Mouse (Mus musculus): ENCODE data around the gene Immp2l. TPM values are rescaled to one million over a fixed set of nuclear protein-coding genes. Genes with fewer than 3 reads are reported as not detected.

Gene Immp2l
- total RNA-seq, 2 experiments from 2014 or later, result 6.3 to 9.6 TPM

- DNase-seq, result no peak
These were observed 161.6 kb downstream of the Immp2l start for GRCm38 (mm10) chr12:41185509-41185908.

- DNase-seq, result no peak
These were observed 168.9 kb downstream of the Immp2l start for GRCm38 (mm10) chr12:41192829-41193228.

- no peak for DNase-seq
These were observed 172.5 kb downstream of the Immp2l start for GRCm38 (mm10) chr12:41196374-41196773.

GRCm38 (mm10) chr12:41215186-41215585 is 191.3 kb downstream of the Immp2l start:
- DNase-seq, result no peak

DNA sequence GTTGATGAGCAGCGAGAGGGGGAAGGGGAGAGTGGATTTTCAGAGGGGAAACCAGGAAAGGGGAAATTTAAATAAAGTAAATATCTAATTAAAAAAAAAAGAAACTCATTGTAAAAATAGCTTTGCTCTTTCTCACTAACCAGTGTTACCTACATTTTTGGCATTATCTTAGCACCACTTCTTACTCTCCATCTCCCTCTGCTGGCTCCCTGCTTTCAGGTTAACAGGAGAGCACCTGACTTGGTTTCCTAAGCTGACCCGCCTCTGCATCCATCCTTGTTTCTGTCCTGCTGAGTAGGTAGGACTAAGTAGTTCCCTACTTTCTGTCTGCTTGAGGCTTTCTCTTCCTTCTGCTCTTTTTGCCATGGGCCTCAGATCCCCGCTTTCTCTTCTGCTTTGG is 198.0 kb downstream of the Immp2l start:
- no peak for DNase-seq

DNA sequence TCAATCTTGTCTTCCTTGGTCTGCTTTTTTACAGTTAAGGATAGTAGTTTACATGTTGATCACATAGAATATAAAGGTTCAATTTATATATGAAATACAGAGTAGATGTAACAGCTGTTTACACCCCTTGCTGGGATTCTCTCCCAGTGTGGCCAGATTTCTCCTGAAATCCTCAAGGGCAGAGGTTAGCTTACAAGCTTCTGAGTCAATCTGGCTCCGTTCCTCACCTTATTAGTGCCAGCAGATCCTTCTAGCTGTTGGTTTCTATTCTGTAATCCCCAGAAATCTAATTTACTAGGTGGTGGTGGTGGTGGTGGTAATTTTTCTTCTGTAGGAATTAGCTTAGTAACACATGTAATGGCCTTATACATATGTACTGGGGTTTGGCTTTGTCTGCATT is 199.8 kb downstream of the Immp2l start:
- no peak for DNase-seq

DNA sequence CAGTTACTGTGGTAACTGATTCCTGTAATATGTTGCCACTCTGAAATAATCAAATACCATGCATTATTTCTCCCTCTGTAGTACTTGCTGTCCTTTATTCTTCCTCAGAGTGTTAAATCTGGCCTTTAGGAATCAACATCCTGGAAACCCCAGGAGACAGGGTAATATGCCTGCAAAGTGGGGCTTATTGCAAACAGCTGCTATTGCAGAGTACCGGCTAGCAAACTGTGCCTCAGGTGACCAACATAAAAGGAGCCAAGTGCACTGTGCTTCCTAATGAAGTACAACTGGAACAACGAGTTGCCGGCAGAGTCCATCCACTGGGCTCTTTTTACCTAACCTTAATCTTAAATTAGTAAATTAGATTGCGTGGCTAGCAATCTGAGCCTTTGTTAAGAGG is 200.6 kb downstream of the Immp2l start:
- DNase-seq, result no peak

DNA sequence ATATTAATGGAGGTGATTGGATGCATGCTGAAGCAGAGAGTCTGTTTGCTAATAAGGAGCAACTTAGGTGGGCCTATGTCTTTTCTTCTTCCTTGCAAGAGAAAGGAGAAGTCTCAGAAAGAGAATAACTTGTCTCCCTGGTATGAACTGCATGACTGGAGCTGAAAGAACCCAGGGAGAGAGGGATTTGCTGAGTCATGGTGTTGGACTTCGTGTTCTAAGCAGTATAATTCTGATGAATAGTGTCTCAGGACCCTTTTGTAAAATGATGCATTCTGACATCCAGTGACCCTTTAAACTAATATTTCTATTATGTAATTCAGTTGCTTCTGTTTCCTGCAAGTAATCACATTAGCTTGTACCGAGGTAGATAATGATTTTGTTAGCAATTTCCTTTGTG is 208.1 kb downstream of the Immp2l start:
- DNase-seq, result no peak

GRCm38 (mm10) chr12:41237880-41238279 is 214.0 kb downstream of the Immp2l start:
- no peak for DNase-seq

DNA sequence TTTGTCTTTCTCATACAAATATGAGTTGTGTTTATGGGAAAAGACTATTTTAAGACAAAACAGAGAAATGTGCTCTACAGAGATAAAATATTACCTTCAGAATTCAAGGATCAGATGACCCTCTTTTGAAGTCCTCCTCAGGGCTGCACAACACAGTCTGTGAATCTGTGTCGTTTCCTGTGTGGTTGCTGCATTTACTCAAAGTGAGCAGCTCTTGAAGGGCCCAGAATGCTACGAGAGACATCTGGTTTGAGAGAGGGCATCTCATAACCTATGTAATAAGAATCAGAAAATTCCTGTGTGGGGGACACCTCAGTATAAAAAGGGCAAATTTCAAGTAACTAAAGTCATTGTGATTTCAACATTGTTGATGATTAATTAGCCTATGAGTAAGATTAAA is 217.3 kb downstream of the Immp2l start:
- DNase-seq, result no peak

DNA sequence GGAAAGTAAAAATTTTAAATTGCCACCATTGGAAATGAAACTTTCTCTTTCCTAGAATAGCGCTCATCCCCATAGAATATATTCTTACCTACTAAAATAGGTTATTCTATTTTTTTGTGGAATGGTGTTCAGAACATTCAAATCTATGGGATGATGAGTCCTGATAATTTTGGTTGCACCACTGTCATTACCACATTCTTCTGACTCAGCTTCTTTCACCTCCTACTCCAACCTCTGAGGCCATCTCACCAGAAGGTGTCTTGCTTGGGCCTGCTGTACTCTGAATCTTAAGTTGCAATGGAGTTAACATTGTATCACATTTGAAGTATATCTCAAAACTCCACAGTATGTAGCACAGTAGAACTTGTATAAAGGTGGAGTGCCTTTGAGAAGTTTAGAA is 224.4 kb downstream of the Immp2l start:
- DNase-seq, result no peak

- DNase-seq, result no peak
These were observed 226.2 kb downstream of the Immp2l start for GRCm38 (mm10) chr12:41250123-41250522.

DNA sequence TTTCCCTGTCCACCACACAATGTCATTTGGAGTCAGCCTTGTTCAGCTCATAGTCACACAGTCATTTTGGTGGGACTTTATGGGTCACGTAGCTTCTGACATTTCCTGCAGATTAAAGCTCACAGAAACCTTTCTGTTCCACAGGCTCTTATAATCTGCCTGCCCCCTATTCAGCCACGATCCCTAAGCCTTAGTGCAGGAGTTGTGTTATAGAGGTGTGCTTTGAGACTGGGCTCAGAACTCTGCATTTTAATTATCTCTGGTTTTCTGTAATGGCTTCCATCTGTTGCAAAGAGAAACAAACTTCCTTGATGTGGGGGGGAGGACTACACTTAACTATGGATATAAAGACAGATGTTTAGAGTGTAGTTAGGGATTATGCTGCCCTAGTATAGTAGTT is 234.0 kb downstream of the Immp2l start:
- DNase-seq, result no peak

DNA sequence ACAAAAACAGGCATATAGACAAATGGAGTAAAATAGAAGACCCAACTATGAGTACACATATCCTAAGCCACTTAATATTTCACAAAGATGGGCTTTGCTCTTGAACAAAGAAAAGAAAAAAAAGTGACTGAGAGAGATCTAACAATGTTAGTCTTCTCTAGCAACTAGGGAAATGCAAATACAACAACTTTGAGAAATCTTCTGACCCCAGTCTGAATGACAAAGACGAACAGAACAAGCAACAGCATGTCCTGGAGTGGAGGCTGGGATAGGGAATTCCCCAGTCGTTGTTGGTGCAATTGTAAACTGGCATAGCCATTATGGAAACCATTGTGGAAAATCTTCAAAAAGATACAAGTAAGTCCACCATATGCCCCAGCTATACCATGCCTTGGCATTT is 235.7 kb downstream of the Immp2l start:
- DNase-seq, result no peak

GRCm38 (mm10) chr12:41274136-41274535 is 250.2 kb downstream of the Immp2l start:
- DNase-seq, result no peak

DNA sequence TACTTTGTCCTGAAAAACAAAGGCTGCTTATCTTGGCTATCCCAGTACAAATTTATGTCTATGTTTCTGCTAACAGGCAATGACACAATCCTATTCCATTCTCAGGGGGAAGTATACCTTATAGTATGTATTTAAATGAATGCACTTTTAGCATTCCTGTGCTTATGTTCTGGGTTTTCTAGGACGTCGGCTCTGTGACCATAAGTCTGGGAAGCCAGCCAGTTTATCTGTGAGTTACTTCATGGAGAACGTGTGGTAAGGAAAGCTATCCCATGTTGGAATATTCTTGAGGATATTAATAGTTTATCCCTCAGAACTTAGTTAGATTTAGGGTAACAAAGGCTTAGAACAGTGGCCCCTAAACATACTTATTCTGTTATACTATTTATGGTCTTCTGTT is 251.5 kb downstream of the Immp2l start:
- no peak for DNase-seq

DNA sequence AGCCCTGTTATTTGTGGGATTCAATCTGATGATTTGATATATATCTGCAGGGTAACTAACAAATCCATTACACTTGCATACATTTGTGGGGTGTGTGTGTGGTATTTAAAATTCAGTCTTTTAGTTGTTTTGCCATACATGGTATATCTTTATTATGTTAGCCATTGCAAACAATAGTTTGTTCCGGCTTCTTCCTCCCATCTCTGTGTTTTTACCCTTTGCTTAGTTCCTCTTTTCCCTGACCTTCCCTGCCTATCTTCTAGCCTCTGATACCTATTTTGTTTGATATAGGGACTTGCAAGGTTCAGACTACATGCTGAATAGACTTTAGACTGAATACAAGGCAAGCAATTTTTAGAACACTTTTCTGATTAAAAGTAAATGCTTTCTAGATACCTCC is 254.0 kb downstream of the Immp2l start:
- no peak for DNase-seq

DNA sequence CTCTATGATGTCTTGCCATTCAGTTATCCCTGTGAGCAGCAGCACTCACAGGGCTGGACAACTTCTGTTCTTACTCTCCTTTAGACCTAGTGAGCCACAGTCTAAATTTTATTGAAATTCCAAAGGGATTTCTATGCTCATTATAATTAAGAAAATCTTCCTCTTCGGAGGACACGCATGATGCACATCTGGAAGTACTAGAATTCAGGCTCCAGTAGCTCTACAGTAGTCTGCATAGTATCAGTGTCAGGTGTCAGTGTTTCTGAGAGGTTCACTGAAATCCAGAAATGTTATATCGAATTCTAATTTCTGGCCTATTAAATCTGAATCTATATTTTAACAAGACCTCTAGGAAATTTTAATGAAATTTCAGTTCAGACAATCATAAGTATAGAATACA is 265.2 kb downstream of the Immp2l start:
- no peak for DNase-seq

DNA sequence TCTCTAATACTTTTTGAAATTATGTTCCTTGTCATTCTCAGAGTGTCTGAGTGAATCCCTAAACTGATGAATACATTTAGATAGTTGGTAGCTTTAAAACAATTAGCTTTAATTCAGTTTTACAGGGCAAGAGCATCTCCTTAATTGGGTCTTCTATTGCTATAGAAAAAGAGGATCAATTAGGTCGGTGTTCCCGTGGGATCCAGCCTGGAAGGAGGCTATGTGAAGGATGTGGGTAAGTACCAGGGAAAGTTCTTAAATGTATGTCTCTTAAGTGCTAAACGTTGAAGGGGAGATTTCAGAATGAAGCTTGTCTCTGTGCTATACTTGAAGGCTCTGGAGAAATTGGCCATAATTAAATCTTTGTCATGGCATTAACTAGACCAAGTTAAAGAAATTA is 283.1 kb downstream of the Immp2l start:
- no peak for DNase-seq

GRCm38 (mm10) chr12:41308726-41309680 is 285.1 kb downstream of the Immp2l start:
- no peak for DNase-seq

GRCm38 (mm10) chr12:41313391-41313790 is 289.5 kb downstream of the Immp2l start:
- DNase-seq, result no peak

DNA sequence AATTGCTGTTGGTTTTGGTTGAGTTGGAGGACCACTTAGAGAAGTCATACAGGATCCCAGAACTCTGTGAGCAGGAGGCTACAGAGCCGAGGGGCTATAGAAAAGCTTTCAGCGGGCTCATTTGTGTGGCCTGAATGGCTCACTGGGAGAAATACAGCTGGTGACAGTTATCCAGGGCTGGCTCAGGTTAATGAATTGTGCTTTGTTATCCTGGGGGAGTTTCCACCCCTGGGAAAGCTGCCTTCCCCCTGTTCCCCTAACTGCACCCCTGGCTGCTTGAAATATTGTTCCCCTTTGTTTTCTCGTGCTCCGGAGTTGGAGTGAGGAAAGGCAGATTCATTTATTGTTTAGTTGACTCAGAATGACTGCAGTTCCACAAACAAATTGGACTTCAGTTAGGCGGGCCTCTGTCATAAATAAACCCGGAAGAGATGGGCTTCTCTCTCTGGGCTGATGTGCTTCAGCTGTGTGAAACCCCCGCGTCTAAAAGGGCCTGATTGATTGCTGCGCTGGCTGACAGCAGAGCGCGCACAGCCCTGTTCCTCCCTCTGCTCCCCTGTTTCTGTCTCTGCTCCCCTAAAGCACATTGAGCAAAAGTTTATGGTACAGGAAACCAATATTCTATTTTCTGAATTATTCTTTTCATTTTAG is 291.0 kb downstream of the Immp2l start:
- no peak for DNase-seq

DNA sequence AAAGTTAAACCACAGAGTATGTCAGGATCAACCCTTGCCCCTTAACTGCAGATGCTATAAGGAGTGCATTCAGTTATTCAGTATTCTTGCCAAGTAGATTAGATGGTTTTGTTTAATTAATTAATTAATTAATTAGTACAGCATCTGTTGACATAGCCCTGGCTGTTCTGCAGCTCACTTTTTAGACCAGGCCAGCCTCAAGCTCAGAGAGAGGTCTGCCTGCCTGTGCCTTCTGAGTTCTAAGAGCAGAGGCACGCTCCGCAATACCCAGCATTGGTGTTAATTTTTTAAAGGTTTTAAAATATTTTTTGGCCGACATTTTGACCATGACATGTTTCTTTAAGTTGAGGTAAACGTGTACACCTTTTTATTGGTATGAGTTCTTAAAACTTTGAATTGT is 292.0 kb downstream of the Immp2l start:
- no peak for DNase-seq

- DNase-seq, result no peak
These were observed 292.5 kb downstream of the Immp2l start for GRCm38 (mm10) chr12:41316426-41316825.

Data from layer of hippocampus, postnatal 36 days (tissue).